Comparison of ENCODE assay signal across 20 mouse cellular contexts in the genomic region with DNA sequence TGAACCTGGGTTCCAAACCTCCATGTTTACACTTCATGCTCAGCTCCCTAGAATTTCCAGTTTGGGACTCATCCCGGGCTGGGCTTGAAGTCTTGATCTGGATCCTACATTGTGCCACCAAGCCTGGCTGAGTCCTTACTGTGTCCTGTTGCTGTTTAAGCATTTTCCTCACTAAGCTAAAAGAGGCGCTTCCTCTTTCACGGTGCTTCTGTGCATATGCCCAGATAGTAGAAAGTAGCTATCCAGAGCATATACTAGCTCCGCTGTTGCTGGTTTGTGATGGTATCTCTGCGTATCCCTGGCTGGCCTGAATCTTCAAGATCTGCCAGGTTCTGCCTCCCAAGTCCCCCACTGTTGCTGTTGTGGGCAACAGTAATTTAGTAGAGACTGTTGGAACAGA. TPM values are rescaled to one million over a fixed set of nuclear protein-coding genes. Genes with fewer than 3 reads are reported as not detected.
A peak's percentile ranks its signal among the peaks of the same experiment; 100 is the strongest.
DNase-seq lines count a peak whose midpoint lies in the region; ATAC-seq and TF ChIP-seq lines count a peak whose summit lies in the region.
"Had no signal": no experiment of that assay in that cellular context is flagged by ENCODE, and none has a peak within 500 bp of the region (broad histone marks: within the 10 kb centered on the region; RNA-seq: fewer than 3 reads in every experiment).

No protein-coding gene starts in this region.

- H3K27me3 ChIP-seq in kidney, adult 2 months (replicated peaks; ENCODE audit: control insufficient read depth, insufficient read depth, low read length) = no peaks in the 10 kb centered on the region
- H3K27me3 ChIP-seq in kidney, embryonic 14.5 days (ENCODE audit: control insufficient read depth, insufficient read depth, low read length) = no peaks in the 10 kb centered on the region
- H3K27me3 ChIP-seq in lung, postnatal 0 days (replicated peaks; ENCODE audit: insufficient read depth, low read length) = no peaks in the 10 kb centered on the region
- no peaks in the 10 kb centered on the region for H3K27me3 ChIP-seq in liver, embryonic 14.5 days (ENCODE audit: control insufficient read depth, insufficient read depth, low read length)
- no peaks in the 10 kb centered on the region for H3K27me3 ChIP-seq in embryonic facial prominence, embryonic 10.5 days (replicated peaks; ENCODE audit: low read depth, poor library complexity, severe bottlenecking)
- H3K27me3 ChIP-seq in midbrain, embryonic 11.5 days (ENCODE audit: control insufficient read depth, insufficient read depth, low read length) = no peaks in the 10 kb centered on the region
- H3K27me3 ChIP-seq: neural tube, embryonic 15.5 days had no signal

- peak overlapping the region; percentile 64 for H3K27ac ChIP-seq in kidney, adult 2 months (ENCODE audit: insufficient read depth, low read depth, low read length)
- no peak overlapping the region for H3K27ac ChIP-seq in kidney, embryonic 14.5 days (ENCODE audit: low read depth, low read length)
- H3K27ac ChIP-seq in lung, postnatal 0 days (ENCODE audit: low read length) = no peak overlapping the region
- no peak overlapping the region for H3K27ac ChIP-seq in liver, embryonic 14.5 days
- H3K27ac ChIP-seq in embryonic facial prominence, embryonic 10.5 days (replicated peaks) = no peak overlapping the region
- no peak overlapping the region for H3K27ac ChIP-seq in midbrain, embryonic 11.5 days (ENCODE audit: low read depth, low read length)
- H3K27ac ChIP-seq: neural tube, embryonic 15.5 days had no signal

- WGBS in kidney, adult 2 months = 69% methylated on average over 5 of the region's 5 CpGs
- 88% methylated on average over 5 of the region's 5 CpGs for WGBS in kidney, embryonic 14.5 days
- WGBS in lung, postnatal 0 days = 81% methylated on average over 5 of the region's 5 CpGs
- 66% methylated on average over 5 of the region's 5 CpGs for WGBS in liver, embryonic 14.5 days (ENCODE audit: insufficient replicate concordance)
- 91% methylated on average over 5 of the region's 5 CpGs for WGBS in embryonic facial prominence, embryonic 10.5 days
- 94% methylated on average over 5 of the region's 5 CpGs for WGBS in midbrain, embryonic 11.5 days

- no peak overlapping the region for H3K4me2 ChIP-seq in kidney, embryonic 14.5 days (replicated peaks; ENCODE audit: low read depth, low read length)
- no peak overlapping the region for H3K4me2 ChIP-seq in lung, postnatal 0 days (replicated peaks; ENCODE audit: low read depth, low read length)
- no peak overlapping the region for H3K4me2 ChIP-seq in liver, embryonic 14.5 days (ENCODE audit: low read depth)
- H3K4me2 ChIP-seq in midbrain, embryonic 11.5 days = no peak overlapping the region
- H3K4me2 ChIP-seq: heart, embryonic 11.5 days; neural tube, embryonic 15.5 days had no signal

- peaks cover 14% of the 10 kb centered on the region for H3K36me3 ChIP-seq in kidney, adult 2 months (ENCODE audit: control insufficient read depth, insufficient read depth, low read length)
- peaks cover 43% of the 10 kb centered on the region for H3K36me3 ChIP-seq in kidney, embryonic 14.5 days (ENCODE audit: control insufficient read depth, insufficient read depth, low read length)
- H3K36me3 ChIP-seq in lung, postnatal 0 days (ENCODE audit: insufficient read depth, low read length) = peaks cover 37% of the 10 kb centered on the region
- peaks cover 49% of the 10 kb centered on the region for H3K36me3 ChIP-seq in liver, embryonic 14.5 days (replicated peaks; ENCODE audit: control insufficient read depth, insufficient read depth, low read depth)
- H3K36me3 ChIP-seq in embryonic facial prominence, embryonic 10.5 days (replicated peaks) = peaks cover 61% of the 10 kb centered on the region
- H3K36me3 ChIP-seq in midbrain, embryonic 11.5 days (ENCODE audit: control insufficient read depth, insufficient read depth, low read length) = peaks cover 26% of the 10 kb centered on the region

- TF ChIP-seq EP300 in lung, postnatal 0 days (IDR thresholded peaks at IDR 0.05) = no peak
- no peak for TF ChIP-seq EP300 in liver, embryonic 14.5 days (IDR thresholded peaks at IDR 0.05; ENCODE audit: low read depth)

- no peak for ATAC-seq in kidney, embryonic 14.5 days (ENCODE audit: low FRiP score, low TSS enrichment)
- 0 out of 2 replicates have a peak, but pooled peaks have one; percentile 7 for ATAC-seq in lung, postnatal 0 days
- peak; percentile 2; the same call in 1 of the 2 replicates for ATAC-seq in liver, embryonic 14.5 days (ENCODE audit: insufficient read depth)
- no peak for ATAC-seq in midbrain, embryonic 11.5 days (ENCODE audit: low FRiP score)
- ATAC-seq: forebrain, postnatal 0 days; intestine, embryonic 16.5 days had no signal

- H3K9me3 ChIP-seq in kidney, embryonic 14.5 days (ENCODE audit: control insufficient read depth, low read length) = 0 out of 2 replicates have a peak, but pooled peaks cover 3% of the 10 kb centered on the region
- no peaks in the 10 kb centered on the region for H3K9me3 ChIP-seq in lung, postnatal 0 days (ENCODE audit: low read length)
- no peaks in the 10 kb centered on the region for H3K9me3 ChIP-seq in liver, embryonic 14.5 days (ENCODE audit: control insufficient read depth, low read length)
- no peaks in the 10 kb centered on the region for H3K9me3 ChIP-seq in embryonic facial prominence, embryonic 10.5 days
- H3K9me3 ChIP-seq in midbrain, embryonic 11.5 days (ENCODE audit: control insufficient read depth, low read length) = no peaks in the 10 kb centered on the region
- H3K9me3 ChIP-seq: neural tube, embryonic 15.5 days had no signal

- no peak overlapping the region for H3K9ac ChIP-seq in kidney, embryonic 14.5 days (ENCODE audit: low read depth, low read length)
- no peak overlapping the region for H3K9ac ChIP-seq in lung, postnatal 0 days (replicated peaks; ENCODE audit: low read depth)
- no peak overlapping the region for H3K9ac ChIP-seq in liver, embryonic 14.5 days (replicated peaks)
- H3K9ac ChIP-seq in midbrain, embryonic 11.5 days (ENCODE audit: low read length) = no peak overlapping the region
- H3K9ac ChIP-seq: forebrain, postnatal 0 days; neural tube, embryonic 15.5 days had no signal

- TF ChIP-seq CTCF in kidney, adult 2 months (conservative IDR thresholded peaks at IDR 0.05; ENCODE audit: insufficient read depth, insufficient read length, low read depth, low read length) = no peak
- no peak for TF ChIP-seq CTCF in lung, postnatal 0 days (IDR thresholded peaks at IDR 0.05)
- no peak for TF ChIP-seq CTCF in liver, embryonic 14.5 days (IDR thresholded peaks at IDR 0.05; ENCODE audit: low read depth)

- DNase-seq in kidney, adult 2 months = peak; percentile 24
- DNase-seq in lung, postnatal 0 days (ENCODE audit: low spot score) = no peak
- no peak for DNase-seq in lung, postnatal 25 days (ENCODE audit: low spot score)
- DNase-seq in liver, embryonic 14.5 days (ENCODE audit: low read depth in 3 of 3, low spot score in 3 of 3) = no peak
- no peak for DNase-seq in embryonic facial prominence, embryonic 10.5 days (ENCODE audit: low spot score)
- no peak for DNase-seq in adipocyte (ENCODE audit: low spot score)
- DNase-seq in midbrain, embryonic 11.5 days (ENCODE audit: low spot score, missing footprints) = no peak
- DNase-seq: adrenal gland, postnatal 14 days; cerebellum, adult 9-11 months; forebrain, postnatal 0 days; gastrocnemius, postnatal 14 days; lung, adult 18-20 months had no signal

- H3K4me3 ChIP-seq in kidney, adult 2 months (ENCODE audit: insufficient read depth, low read depth, low read length) = no peak overlapping the region
- no peak overlapping the region for H3K4me3 ChIP-seq in kidney, embryonic 14.5 days (ENCODE audit: low read length)
- H3K4me3 ChIP-seq in lung, postnatal 0 days (ENCODE audit: low read depth, low read length) = no peak overlapping the region
- no peak overlapping the region for H3K4me3 ChIP-seq in liver, embryonic 14.5 days (ENCODE audit: insufficient read depth in 1 of 2, low read depth in 2 of 2, low read length in 2 of 2)
- H3K4me3 ChIP-seq in embryonic facial prominence, embryonic 10.5 days = no peak overlapping the region
- no peak overlapping the region for H3K4me3 ChIP-seq in midbrain, embryonic 11.5 days (ENCODE audit: low read depth, low read length)
- H3K4me3 ChIP-seq: erythroblast, embryonic 14.5 days; neural tube, embryonic 15.5 days had no signal

- H3K4me1 ChIP-seq in kidney, adult 2 months (ENCODE audit: control insufficient read depth, insufficient read depth, low read length) = peaks cover 13% of the 10 kb centered on the region
- no peaks in the 10 kb centered on the region for H3K4me1 ChIP-seq in kidney, embryonic 14.5 days (ENCODE audit: control insufficient read depth, insufficient read depth, low read length)
- no peaks in the 10 kb centered on the region for H3K4me1 ChIP-seq in lung, postnatal 0 days (ENCODE audit: insufficient read depth, low read depth, low read length)
- H3K4me1 ChIP-seq in liver, embryonic 14.5 days (replicated peaks; ENCODE audit: control insufficient read depth in 2 of 2, insufficient read depth in 2 of 2, low read length in 1 of 2) = peaks cover 0 to 8% of the 10 kb centered on the region in 2 experiments; a peak in 2 of 4 replicates
- no peaks in the 10 kb centered on the region for H3K4me1 ChIP-seq in embryonic facial prominence, embryonic 10.5 days
- H3K4me1 ChIP-seq in midbrain, embryonic 11.5 days (ENCODE audit: control insufficient read depth, insufficient read depth, low read length) = peaks cover 3% of the 10 kb centered on the region; the same call in 1 of the 2 replicates
- H3K4me1 ChIP-seq: neural tube, embryonic 15.5 days had no signal

- no peak for TF ChIP-seq POLR2A in kidney, adult 2 months (IDR thresholded peaks at IDR 0.05; ENCODE audit: low read depth, low read length)

RNA-seq across cellular contexts. Expression of gene Teddm2, which starts 10.4 kb away (rescaled TPM):
- 0.14 and 0.22 TPM in 2 replicates for polyA plus RNA-seq in kidney, adult 2 months (2012; rRNA removed)
- polyA plus RNA-seq in kidney, embryonic 14.5 days (2014; fragmentation: Nextera tagmentation; extraction: Ambion mirVana) = 0.38 and 0.50 TPM in 2 replicates
- 0.62 and 0.98 TPM in 2 replicates for polyA plus RNA-seq in lung, postnatal 0 days (2015; fragmentation: Nextera tagmentation; extraction: Ambion mirVana)
- 0.24 and 0.28 TPM in 2 replicates for polyA plus RNA-seq in liver, embryonic 14.5 days (2012; rRNA removed)
- 0.14 and 0.25 TPM in 2 replicates for polyA plus RNA-seq in liver, embryonic 14.5 days (2014; fragmentation: Nextera tagmentation; extraction: Ambion mirVana)
- polyA plus RNA-seq in embryonic facial prominence, embryonic 10.5 days (2016; fragmentation: Nextera tagmentation; extraction: Ambion mirVana) = 0.45 and 0.50 TPM in 2 replicates
- 0.43 and 0.48 TPM in 2 replicates for polyA plus RNA-seq in midbrain, embryonic 11.5 days (2014; fragmentation: Nextera tagmentation; extraction: Ambion mirVana)

RNA-seq across cellular contexts. Expression of gene Glul, which starts 10.7 kb away (rescaled TPM):
- 843 and 1,046 TPM in 2 replicates for polyA plus RNA-seq in kidney, adult 2 months (2012; rRNA removed)
- polyA plus RNA-seq in kidney, embryonic 14.5 days (2014; fragmentation: Nextera tagmentation; extraction: Ambion mirVana) = 132 and 139 TPM in 2 replicates
- 179 and 283 TPM in 2 replicates for polyA plus RNA-seq in lung, postnatal 0 days (2015; fragmentation: Nextera tagmentation; extraction: Ambion mirVana)
- polyA plus RNA-seq in liver, embryonic 14.5 days (2012; rRNA removed) = 46.7 and 71.1 TPM in 2 replicates
- polyA plus RNA-seq in liver, embryonic 14.5 days (2014; fragmentation: Nextera tagmentation; extraction: Ambion mirVana) = 101 and 103 TPM in 2 replicates
- polyA plus RNA-seq in embryonic facial prominence, embryonic 10.5 days (2016; fragmentation: Nextera tagmentation; extraction: Ambion mirVana) = 120 and 129 TPM in 2 replicates
- polyA plus RNA-seq in midbrain, embryonic 11.5 days (2014; fragmentation: Nextera tagmentation; extraction: Ambion mirVana) = 121 and 130 TPM in 2 replicates

RNA-seq across cellular contexts. Expression of gene Teddm1a, which starts 18.9 kb away (rescaled TPM):
- not detected in 2 replicates for polyA plus RNA-seq in kidney, adult 2 months (2012; rRNA removed)
- not detected in 2 replicates for polyA plus RNA-seq in kidney, embryonic 14.5 days (2014; fragmentation: Nextera tagmentation; extraction: Ambion mirVana)
- polyA plus RNA-seq in lung, postnatal 0 days (2015; fragmentation: Nextera tagmentation; extraction: Ambion mirVana) = not detected in 2 replicates
- not detected in 2 replicates for polyA plus RNA-seq in liver, embryonic 14.5 days (2012; rRNA removed)
- not detected in 2 replicates for polyA plus RNA-seq in liver, embryonic 14.5 days (2014; fragmentation: Nextera tagmentation; extraction: Ambion mirVana)
- polyA plus RNA-seq in embryonic facial prominence, embryonic 10.5 days (2016; fragmentation: Nextera tagmentation; extraction: Ambion mirVana) = not detected in 2 replicates
- polyA plus RNA-seq in midbrain, embryonic 11.5 days (2014; fragmentation: Nextera tagmentation; extraction: Ambion mirVana) = not detected in 2 replicates
- polyA plus RNA-seq: erythroblast, embryonic 14.5 days; heart, embryonic 11.5 days; intestine, embryonic 16.5 days; neural tube, embryonic 15.5 days; small intestine, adult 2 months; stomach, embryonic 14.5 days; thymus, postnatal 0 days had no signal

RNA-seq across cellular contexts. Expression of gene Teddm1b, which starts 36.3 kb away (rescaled TPM):
- not detected in 2 replicates for polyA plus RNA-seq in kidney, adult 2 months (2012; rRNA removed)
- 0.51 and 0.61 TPM in 2 replicates for polyA plus RNA-seq in kidney, embryonic 14.5 days (2014; fragmentation: Nextera tagmentation; extraction: Ambion mirVana)
- polyA plus RNA-seq in lung, postnatal 0 days (2015; fragmentation: Nextera tagmentation; extraction: Ambion mirVana) = 0.07 and 0.11 TPM in 2 replicates
- not detected in 2 replicates for polyA plus RNA-seq in liver, embryonic 14.5 days (2012; rRNA removed)
- polyA plus RNA-seq in liver, embryonic 14.5 days (2014; fragmentation: Nextera tagmentation; extraction: Ambion mirVana) = 0.05 and 0.08 TPM in 2 replicates
- polyA plus RNA-seq in embryonic facial prominence, embryonic 10.5 days (2016; fragmentation: Nextera tagmentation; extraction: Ambion mirVana) = 0.74 and 0.96 TPM in 2 replicates
- 0.77 and 0.79 TPM in 2 replicates for polyA plus RNA-seq in midbrain, embryonic 11.5 days (2014; fragmentation: Nextera tagmentation; extraction: Ambion mirVana)
- polyA plus RNA-seq: erythroblast, embryonic 14.5 days; small intestine, adult 2 months had no signal

Comparison
In these comparisons a context has a peak if more than half of its experiments do, and no peak if none do; other contexts are left out.
1. ATAC-seq: peak in lung, postnatal 0 days (single experiment) and liver, embryonic 14.5 days (single experiment); none in kidney, embryonic 14.5 days (single experiment) and midbrain, embryonic 11.5 days (single experiment).